Mouse (Mus musculus) small intestine, adult 2 months (tissue): ENCODE measurements at regions not wholly inside any gene's neighbourhood (a gene's known extent, or its start where the extent isn't known, plus 50 kb on each side); places are given as distances from the start of the nearest gene placed in this dataset.

ENCODE experiments used
- CTCF ChIP-seq: fragments of 200-500 bp; IDR thresholded peaks from 2 replicates; pipeline ENCODE4 v1.5.1; 2012; ENCODE audit warnings: low read depth, mild to moderate bottlenecking, control low read depth, inconsistent platforms, low read length, moderate library complexity, mixed read lengths; ENCODE audit not compliant: insufficient replicate concordance, insufficient read length; ENCODE audit errors: extremely low read depth
- POLR2A ChIP-seq: fragments of 200-500 bp; IDR thresholded peaks from 2 replicates; pipeline ENCODE4 v1.6.1; 2012; ENCODE audit warnings: low read depth, mild to moderate bottlenecking, control low read depth, inconsistent platforms, low read length, moderate library complexity

DNA sequence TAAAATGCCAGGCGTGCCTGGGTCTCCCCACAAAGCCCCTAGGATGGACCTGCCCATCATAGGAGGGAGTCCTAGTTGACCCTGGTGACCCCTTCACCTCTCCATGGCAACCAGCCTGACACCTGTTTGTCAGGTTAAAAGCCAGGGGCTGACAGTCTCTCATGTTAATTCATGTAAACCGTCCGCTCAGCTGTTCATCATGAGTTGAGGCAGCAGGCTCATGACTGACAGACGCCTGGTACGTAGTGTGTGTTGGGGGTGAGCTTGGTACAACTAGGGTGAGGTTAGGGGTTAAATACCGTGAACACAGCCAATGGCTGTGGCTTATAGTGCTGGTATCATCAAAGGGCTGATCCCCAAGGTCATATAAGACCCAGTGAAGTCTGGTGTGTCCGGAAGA is 59.7 kb upstream of the Sulf2 start:
- TF ChIP-seq POLR2A: no peak
- no peak for TF ChIP-seq CTCF
